Mouse (Mus musculus) small intestine, adult 2 months (tissue): Measurements from ENCODE around the gene Nr6a1.

ENCODE experiments used
- CTCF ChIP-seq: fragments of 200-500 bp; IDR thresholded peaks from 2 replicates; pipeline ENCODE4 v1.5.1; 2012; ENCODE audit warnings: low read depth, mild to moderate bottlenecking, control low read depth, inconsistent platforms, low read length, moderate library complexity, mixed read lengths; ENCODE audit not compliant: insufficient replicate concordance, insufficient read length; ENCODE audit errors: extremely low read depth
- POLR2A ChIP-seq: fragments of 200-500 bp; IDR thresholded peaks from 2 replicates; pipeline ENCODE4 v1.6.1; 2012; ENCODE audit warnings: low read depth, mild to moderate bottlenecking, control low read depth, inconsistent platforms, low read length, moderate library complexity

- no peak for TF ChIP-seq POLR2A
- TF ChIP-seq CTCF, result no peak
Observed at GRCm38 (mm10) chr2:38708907-38709688, 218.4 kb downstream of the Nr6a1 start.
